Mouse (Mus musculus) layer of hippocampus, postnatal 36 days (tissue): ENCODE data around the gene Ino80b. TPM values are rescaled to one million over a fixed set of nuclear protein-coding genes. Genes with fewer than 3 reads are reported as not detected.
"Not testable (repeated sequence)": the region's sequence is repeated elsewhere in the genome, so short reads cannot be mapped to it uniquely, and the experiment has no call there.

ENCODE experiments used
- DNase-seq, 2 experiments: peaks; one replicate each; pipeline ENCODE4 v3.0.0; 2022
- total RNA-seq, 2 experiments: library from RNA; stranded (reverse); gene quantifications; 2 replicates each; pipeline ENCODE4 v1.2.3; 2021

Gene Ino80b
- 10 to 100 TPM; 21.2 to 23.5 TPM for total RNA-seq

DNA sequence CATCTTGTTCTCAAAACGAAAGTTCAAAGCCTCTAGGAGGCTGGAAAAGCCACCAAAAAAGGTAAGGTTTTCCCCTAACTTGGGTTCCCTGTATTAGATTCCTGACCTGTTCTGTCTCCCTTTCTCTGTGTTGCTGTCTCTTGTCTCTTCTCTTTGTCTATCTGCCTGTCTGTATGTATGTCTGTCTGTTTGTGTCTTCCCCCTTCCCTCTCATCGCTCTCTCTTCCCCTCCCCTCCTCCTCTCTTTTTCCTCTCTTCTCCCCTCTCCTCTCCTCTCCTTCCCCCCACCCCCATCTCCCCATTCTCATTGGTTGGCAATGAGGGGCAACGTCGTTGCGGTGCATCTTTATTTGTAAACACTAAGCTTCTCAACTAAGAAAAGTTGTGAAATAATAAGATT lies at the start of gene Ino80b:
Gene Ino80b, minus strand, starts transcription at position 101 of the 400 bp plus-strand sequence.
- no peak for DNase-seq

- DNase-seq, result peak; percentile 70 to 76
Measured at GRCm38 (mm10) chr6:83172240-83172920, 47.1 kb upstream of the Ino80b start.

- no peak for DNase-seq
Measured at GRCm38 (mm10) chr6:83171063-83171462, 45.8 kb upstream of the Ino80b start.

GRCm38 (mm10) chr6:83169872-83170271 lies 44.6 kb upstream of the Ino80b start:
- DNase-seq, result no peak

GRCm38 (mm10) chr6:83166243-83166630 lies 41.0 kb upstream of the Ino80b start:
- no peak for DNase-seq

- peak; percentile 93 to 94 for DNase-seq
Measured at GRCm38 (mm10) chr6:83165607-83166242, 40.5 kb upstream of the Ino80b start, which contains the start of gene Dctn1. TSS of gene Dctn1 (plus strand) at chr6:83165920.

DNA sequence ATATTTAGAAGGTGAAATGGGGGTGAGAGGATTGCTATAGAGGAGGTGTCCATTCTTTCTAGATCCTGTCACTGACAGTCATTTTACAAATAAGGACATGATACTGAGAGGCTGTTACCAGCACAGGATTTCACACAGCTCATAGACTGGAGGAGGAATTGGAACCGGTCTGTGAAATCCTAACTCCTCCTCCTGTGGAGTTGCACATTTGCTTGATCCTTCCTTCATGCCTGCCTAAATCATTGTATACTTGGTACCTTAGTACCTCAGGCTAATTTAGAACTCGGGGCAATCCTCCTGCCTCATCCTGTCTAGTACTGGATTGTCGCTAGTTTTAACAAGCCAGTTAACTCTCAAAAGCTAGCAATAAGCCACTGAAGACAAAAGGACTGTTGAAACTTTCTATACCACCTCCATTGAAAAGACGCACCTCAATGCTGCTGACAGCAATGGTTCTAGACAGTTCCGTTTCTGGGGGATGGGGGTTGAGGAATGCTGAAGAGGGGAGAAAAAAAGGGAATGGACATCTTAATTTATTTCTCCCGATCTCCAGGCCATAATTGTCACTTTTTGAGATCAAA lies 39.9 kb upstream of the Ino80b start:
- DNase-seq, result no peak

- no peak for DNase-seq
Measured at GRCm38 (mm10) chr6:83162701-83163100, 37.5 kb upstream of the Ino80b start.

GRCm38 (mm10) chr6:83161921-83162641 lies 36.9 kb upstream of the Ino80b start:
- no peak for DNase-seq

- DNase-seq, result no peak
Measured at GRCm38 (mm10) chr6:83161442-83161841, 36.2 kb upstream of the Ino80b start.

DNA sequence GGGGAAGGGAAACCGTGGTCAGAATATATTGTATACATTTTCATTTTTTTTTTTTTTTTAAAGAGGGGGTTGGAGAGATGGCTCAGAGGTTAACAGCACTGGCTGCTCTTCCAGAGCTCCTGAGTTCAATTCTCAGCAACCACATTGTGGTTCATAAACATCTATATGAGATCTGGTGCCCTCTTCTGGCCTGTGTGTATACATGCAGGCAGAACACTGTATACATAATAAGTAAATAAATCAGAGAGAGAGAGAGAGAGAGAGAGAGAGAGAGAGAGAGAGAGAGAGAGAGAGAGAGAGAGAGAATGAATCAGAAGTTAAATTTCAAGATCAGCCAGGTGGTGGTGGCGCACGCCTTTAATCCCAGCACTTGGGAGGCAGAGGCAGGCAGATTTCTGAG lies 34.2 kb upstream of the Ino80b start:
- not testable (repeated sequence) for DNase-seq

- DNase-seq, result peak; percentile 73 to 82
Measured at GRCm38 (mm10) chr6:83156259-83156684, 31.0 kb upstream of the Ino80b start, which contains the start of the genes Wdr54 and 1700003E16Rik. TSS of gene Wdr54 (minus strand) at chr6:83156397. TSS of gene 1700003E16Rik (plus strand) at chr6:83156404.

- DNase-seq, result no peak
Measured at GRCm38 (mm10) chr6:83155552-83156238, 30.5 kb upstream of the Ino80b start.

DNA sequence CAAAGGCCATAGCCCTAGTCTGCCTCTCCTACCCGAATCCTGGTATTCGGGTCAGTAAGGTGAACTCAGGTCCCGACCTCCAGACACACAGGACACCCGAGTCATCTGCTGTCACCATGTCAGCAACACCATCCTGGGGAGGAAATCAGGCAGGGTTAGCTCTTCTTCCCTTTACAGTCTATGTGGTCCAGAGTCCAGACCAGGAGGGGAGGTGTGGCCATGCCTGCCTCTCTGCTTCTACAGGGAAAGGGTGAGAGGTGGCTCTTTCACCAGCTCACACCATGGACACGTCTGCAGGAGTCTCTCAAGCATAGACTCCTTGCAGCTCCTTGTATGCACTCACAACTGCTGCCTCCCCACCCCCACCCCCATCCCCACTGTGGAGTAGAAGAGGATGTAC lies 28.3 kb upstream of the Ino80b start:
- DNase-seq, result no peak

GRCm38 (mm10) chr6:83153038-83153437 lies 27.8 kb upstream of the Ino80b start:
- DNase-seq, result no peak

GRCm38 (mm10) chr6:83151721-83152120 lies 26.5 kb upstream of the Ino80b start:
- no peak for DNase-seq

- DNase-seq, result no peak
Measured at GRCm38 (mm10) chr6:83147280-83147679, 22.0 kb upstream of the Ino80b start.

- peak in 1 of 2 experiments; percentile 9 for DNase-seq
Measured at GRCm38 (mm10) chr6:83145805-83146204, 20.6 kb upstream of the Ino80b start.

DNA sequence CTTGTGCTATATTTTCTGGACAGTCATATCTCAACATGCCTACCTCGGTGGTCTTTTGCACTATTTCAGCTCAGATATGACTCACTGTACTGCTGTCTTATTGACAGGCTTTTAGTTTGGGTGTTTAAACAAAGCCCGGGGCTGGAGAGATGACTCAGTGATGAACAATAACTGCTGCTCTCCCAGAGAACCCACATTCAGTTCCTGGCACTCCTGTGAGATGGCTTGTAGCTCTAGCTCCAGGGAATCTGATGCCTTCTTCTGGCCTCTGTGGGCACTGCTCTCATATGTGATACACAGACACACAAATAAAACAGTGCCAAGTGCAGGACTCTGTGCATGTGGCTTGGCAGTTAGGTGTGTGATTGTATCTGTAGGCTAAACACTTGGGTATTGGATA lies 20.0 kb upstream of the Ino80b start:
- DNase-seq, result peak in 1 of 2 experiments; percentile 7

- DNase-seq, result peak in 1 of 2 experiments; percentile 37
Measured at GRCm38 (mm10) chr6:83142886-83143285, 17.7 kb upstream of the Ino80b start.

GRCm38 (mm10) chr6:83142211-83142731 lies 17.0 kb upstream of the Ino80b start:
- DNase-seq, result peak; percentile 65 to 70

DNA sequence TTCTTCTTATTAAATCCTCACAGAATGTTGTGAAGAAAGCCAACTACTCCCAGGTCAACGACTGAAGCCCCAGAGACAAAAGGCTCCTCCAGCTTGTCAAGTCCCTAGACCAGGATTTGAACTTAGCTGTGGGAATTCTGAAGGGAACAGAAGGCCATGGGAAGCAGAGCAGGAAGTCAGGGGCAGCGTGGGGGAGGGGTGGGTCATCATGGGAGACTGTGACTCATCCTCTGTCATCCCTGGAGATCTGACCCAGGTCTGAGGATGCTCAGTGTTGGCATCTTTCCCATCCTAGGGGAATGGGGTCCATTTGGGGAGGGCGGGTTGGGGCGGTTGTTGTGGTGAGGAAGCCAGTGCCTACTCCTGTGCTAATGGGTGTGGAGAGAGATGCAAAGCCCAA lies 16.4 kb upstream of the Ino80b start:
- no peak for DNase-seq
